Mouse (Mus musculus) limb, embryonic 11.5 days (tissue): ENCODE data around the gene Tssk1. TPM values are rescaled to one million over a fixed set of nuclear protein-coding genes. Genes with fewer than 3 reads are reported as not detected.

ENCODE experiments used
- ATAC-seq: fragments of 200-750 bp; cut with Nextera tagmentation; 2 replicates; pipeline ENCODE4 v1.8.0; 2017; ENCODE audit warnings: low read depth; ENCODE audit not compliant: insufficient number of reproducible peaks, low FRiP score, low TSS enrichment
- DNase-seq: peaks from one replicate; pipeline ENCODE4 v3.0.0-alpha.2; 2015; ENCODE audit warnings: low spot score
- H3K27ac ChIP-seq: fragments of 300-500 bp; sonication (generic); replicated peaks from 2 replicates; pipeline ENCODE4 v1.5.1; 2014; ENCODE audit warnings: low read depth, mild to moderate bottlenecking, low read length
- H3K27me3 ChIP-seq: fragments of 300-500 bp; sonication (generic); 2 replicates; pipeline ENCODE4 v1.6.1; 2014; ENCODE audit warnings: mild to moderate bottlenecking, low read length, mixed read lengths; ENCODE audit not compliant: control insufficient read depth, insufficient read depth
- H3K36me3 ChIP-seq: fragments of 300-500 bp; sonication (generic); 2 replicates; pipeline ENCODE4 v1.6.1; 2014; ENCODE audit warnings: mild to moderate bottlenecking, low read length, moderate library complexity, mixed read lengths; ENCODE audit not compliant: control insufficient read depth, insufficient read depth
- H3K4me1 ChIP-seq: fragments of 300-500 bp; sonication (generic); 2 replicates; pipeline ENCODE4 v1.6.1; 2014; ENCODE audit warnings: low read length, mixed read lengths; ENCODE audit not compliant: control insufficient read depth, insufficient read depth
- H3K4me2 ChIP-seq: fragments of 300-500 bp; sonication (generic); 2 replicates; pipeline ENCODE4 v1.6.1; 2014; ENCODE audit warnings: low read depth, mild to moderate bottlenecking, moderate library complexity; ENCODE audit not compliant: severe bottlenecking
- H3K4me3 ChIP-seq: fragments of 300-500 bp; sonication (generic); 2 replicates; pipeline ENCODE4 v1.5.1; 2014; ENCODE audit warnings: low read depth, low read length
- H3K9ac ChIP-seq: fragments of 300-500 bp; sonication (generic); 2 replicates; pipeline ENCODE4 v1.6.1; 2014; ENCODE audit warnings: mild to moderate bottlenecking, low read length
- H3K9me3 ChIP-seq: fragments of 300-500 bp; sonication (generic); 2 replicates; pipeline ENCODE4 v1.6.1; 2016; ENCODE audit warnings: low read length; ENCODE audit not compliant: control insufficient read depth
- WGBS: fragments of 180-500 bp; shearing (Covaris S2); extraction: QIAGEN DNeasy Blood & Tissue Kit; methylation state at CpG from one replicate; pipeline ENCODE4 v1.1.7; 2014; 5-methylcytosine and 5-hydroxymethylcytosine counted together
- polyA plus RNA-seq: library from polyadenylated mRNA; unstranded; fragments of >200 nt; fragmentation: Nextera tagmentation; extraction: Ambion mirVana; gene quantifications from 2 replicates; pipeline ENCODE4 v1.2.1, GENCODE M21; 2014

The Tssk1 gene
- polyA plus RNA-seq, 1 experiment from 2014 or later, result not detected

GRCm38 (mm10) chr16:17914307-17915249, 20.6 kb downstream of the Tssk1 start, which contains the start of gene Gsc2:
Gene Gsc2 (minus strand): TSS chr16:17915059.
- WGBS, result under 1% methylated on average over 97 of the region's 106 CpGs
- Histone ChIP-seq H3K9me3 (no peaks in the 10 kb centered on the region), H3K4me3 (peak within 1 kb of the TSS; percentile 32), H3K36me3 (no peaks in the 10 kb centered on the region), H3K9ac (no peak within 1 kb of the TSS), H3K27ac (no peak within 1 kb of the TSS), H3K27me3 (peaks cover 52% of the 10 kb centered on the region), H3K4me1 (peaks cover 13% of the 10 kb centered on the region), H3K4me2 (peak within 1 kb of the TSS; percentile 53)
- DNase-seq (peak; percentile 58), ATAC-seq (no peak)

- H3K27me3 ChIP-seq, result peaks cover 28% of the 10 kb centered on the region
- H3K27ac ChIP-seq, result no peak overlapping the region
- no peaks in the 10 kb centered on the region for H3K9me3 ChIP-seq
- no peak for ATAC-seq
- H3K9ac ChIP-seq, result peak overlapping the region; percentile 53
- peak overlapping the region; percentile 11; the same call in 1 of the 2 replicates for H3K4me2 ChIP-seq
- H3K36me3 ChIP-seq, result peaks cover 5% of the 10 kb centered on the region
- H3K4me3 ChIP-seq, result no peak overlapping the region
- H3K4me1 ChIP-seq, result peaks cover 9% of the 10 kb centered on the region; the same call in 1 of the 2 replicates
- WGBS, result 8% methylated on average over 20 of the region's 20 CpGs
- DNase-seq, result peak; percentile 41
Measured at GRCm38 (mm10) chr16:17920586-17920985, 26.6 kb downstream of the Tssk1 start.

- peaks cover 19% of the 10 kb centered on the region for H3K27me3 ChIP-seq
- peak overlapping the region; percentile 86 for H3K9ac ChIP-seq
- peaks cover 5% of the 10 kb centered on the region for H3K36me3 ChIP-seq
- H3K27ac ChIP-seq, result peak overlapping the region; percentile 38; the same call in 1 of the 2 replicates
- H3K4me1 ChIP-seq, result peaks cover 9% of the 10 kb centered on the region; the same call in 1 of the 2 replicates
- peak overlapping the region; percentile 86 for H3K4me3 ChIP-seq
- WGBS, result 2% methylated on average over 47 of the region's 47 CpGs
- no peaks in the 10 kb centered on the region for H3K9me3 ChIP-seq
- DNase-seq, result peak; percentile 98
- ATAC-seq, result peak; percentile 91
- H3K4me2 ChIP-seq, result peak overlapping the region; percentile 96
Measured at GRCm38 (mm10) chr16:17921325-17922162, 27.5 kb downstream of the Tssk1 start.

GRCm38 (mm10) chr16:17922163-17922538, 28.1 kb downstream of the Tssk1 start:
- no peak overlapping the region for H3K27ac ChIP-seq
- H3K4me1 ChIP-seq, result peaks cover 14% of the 10 kb centered on the region
- peak overlapping the region; percentile 86 for H3K9ac ChIP-seq
- WGBS, result under 1% methylated on average over 14 of the region's 14 CpGs
- H3K27me3 ChIP-seq, result peaks cover 13% of the 10 kb centered on the region
- ATAC-seq, result 0 out of 2 replicates have a peak, but pooled peaks have one; percentile 15
- H3K9me3 ChIP-seq, result no peaks in the 10 kb centered on the region
- DNase-seq, result no peak
- H3K4me2 ChIP-seq, result peak overlapping the region; percentile 96
- H3K4me3 ChIP-seq, result peak overlapping the region; percentile 86
- peaks cover 5% of the 10 kb centered on the region for H3K36me3 ChIP-seq

GRCm38 (mm10) chr16:17927351-17928082, 33.5 kb downstream of the Tssk1 start:
- WGBS, result under 1% methylated on average over 72 of the region's 72 CpGs
- H3K36me3 ChIP-seq, result peaks cover 5% of the 10 kb centered on the region
- H3K27me3 ChIP-seq, result no peaks in the 10 kb centered on the region
- peak overlapping the region; percentile 70 for H3K9ac ChIP-seq
- peak; percentile 64 for ATAC-seq
- peak overlapping the region; percentile 95 for H3K4me2 ChIP-seq
- DNase-seq, result peak; percentile 39
- H3K27ac ChIP-seq, result peak overlapping the region; percentile 62; the same call in 1 of the 2 replicates
- peaks cover 12% of the 10 kb centered on the region for H3K4me1 ChIP-seq
- H3K9me3 ChIP-seq, result no peaks in the 10 kb centered on the region
- peak overlapping the region; percentile 85 for H3K4me3 ChIP-seq

- H3K4me3 ChIP-seq, result peak within 1 kb of the TSS; percentile 85
- under 1% methylated on average over 47 of the region's 47 CpGs for WGBS
- peak; percentile 86 for DNase-seq
- peaks cover 5% of the 10 kb centered on the region for H3K36me3 ChIP-seq
- H3K27ac ChIP-seq, result peak within 1 kb of the TSS; percentile 62; the same call in 1 of the 2 replicates
- H3K27me3 ChIP-seq, result no peaks in the 10 kb centered on the region
- H3K4me1 ChIP-seq, result peaks cover 7% of the 10 kb centered on the region
- H3K9me3 ChIP-seq, result no peaks in the 10 kb centered on the region
- H3K9ac ChIP-seq, result peak within 1 kb of the TSS; percentile 70
- peak; percentile 61 for ATAC-seq
- peak within 1 kb of the TSS; percentile 95 for H3K4me2 ChIP-seq
Measured at GRCm38 (mm10) chr16:17928087-17928580, 34.1 kb downstream of the Tssk1 start, which contains the start of gene Slc25a1. Gene Slc25a1 (minus strand): TSS chr16:17928219.

GRCm38 (mm10) chr16:17928627-17929104, 34.6 kb downstream of the Tssk1 start:
- DNase-seq (peak; percentile 83), ATAC-seq (peak; percentile 49)
- under 1% methylated on average over 9 of the region's 9 CpGs for WGBS
- Histone ChIP-seq H3K4me1 (peaks cover 7% of the 10 kb centered on the region), H3K36me3 (peaks cover 2% of the 10 kb centered on the region; the same call in 1 of the 2 replicates), H3K9me3 (no peaks in the 10 kb centered on the region), H3K9ac (peak overlapping the region; percentile 70), H3K4me3 (peak overlapping the region; percentile 85), H3K27me3 (no peaks in the 10 kb centered on the region), H3K4me2 (peak overlapping the region; percentile 95), H3K27ac (peak overlapping the region; percentile 62; the same call in 1 of the 2 replicates)
